Mouse (Mus musculus) ES-E14 (cell line): ENCODE data around the gene Cysltr1.

Experiments
- CHD2 ChIP-seq: IDR thresholded peaks from 2 replicates; pipeline ENCODE4 v1.6.1; 2014; ENCODE audit warnings: mild to moderate bottlenecking, low read depth, low read length, inconsistent platforms
- MAFK ChIP-seq: IDR thresholded peaks from 2 replicates; pipeline ENCODE4 v1.6.1; 2014; ENCODE audit warnings: mild to moderate bottlenecking, low read depth, low read length, inconsistent platforms; ENCODE audit not compliant: insufficient read depth
- ZC3H11A ChIP-seq: IDR thresholded peaks from 2 replicates; pipeline ENCODE4 v1.6.1; 2012; ENCODE audit warnings: low read depth, mild to moderate bottlenecking, inconsistent platforms, low read length, borderline replicate concordance

GRCm38 (mm10) chrX:106603386-106603785 is at the start of gene Cysltr1:
- TF ChIP-seq MAFK = no peak
- TF ChIP-seq CHD2 = no peak
- no peak for TF ChIP-seq ZC3H11A
